Mouse (Mus musculus): ENCODE measurements at regions not wholly inside any gene's neighbourhood (a gene's known extent, or its start where the extent isn't known, plus 50 kb on each side); places are given as distances from the start of the nearest gene placed in this dataset.

GRCm38 (mm10) chr5:106113186-106113585 is 236.8 kb downstream of the Zfp326 start:
- no peak overlapping the region for H3K4me3 ChIP-seq (replicated peaks)
- H3K27ac ChIP-seq = no peak overlapping the region
- peaks cover 4% of the 10 kb centered on the region; the same call in 1 of the 2 replicates for H3K27me3 ChIP-seq
- no peak for ATAC-seq (ENCODE audit: insufficient number of reproducible peaks, insufficient read depth, low FRiP score, low TSS enrichment, low read depth)
- WGBS = 88% methylated on average over 3 of the region's 3 CpGs
- no peaks in the 10 kb centered on the region; the same call in 1 of the 2 replicates for H3K4me1 ChIP-seq (replicated peaks)
- no peaks in the 10 kb centered on the region for H3K9me3 ChIP-seq
- no peak overlapping the region for H3K4me2 ChIP-seq
- no peaks in the 10 kb centered on the region for H3K36me3 ChIP-seq
- no peak overlapping the region for H3K9ac ChIP-seq (replicated peaks)

GRCm38 (mm10) chr5:106108474-106108971 is 232.2 kb downstream of the Zfp326 start:
- H3K4me3 ChIP-seq (replicated peaks) = no peak overlapping the region
- no peak overlapping the region for H3K27ac ChIP-seq
- 84% methylated on average over 8 of the region's 8 CpGs for WGBS
- H3K9me3 ChIP-seq = no peaks in the 10 kb centered on the region
- H3K36me3 ChIP-seq = no peaks in the 10 kb centered on the region
- no peak for ATAC-seq (ENCODE audit: insufficient number of reproducible peaks, insufficient read depth, low FRiP score, low TSS enrichment, low read depth)
- no peak overlapping the region for H3K4me2 ChIP-seq
- no peaks in the 10 kb centered on the region for H3K4me1 ChIP-seq (replicated peaks)
- no peaks in the 10 kb centered on the region for H3K27me3 ChIP-seq
- no peak overlapping the region for H3K9ac ChIP-seq (replicated peaks)

GRCm38 (mm10) chr5:106102255-106102654 is 225.9 kb downstream of the Zfp326 start:
- Histone ChIP-seq H3K27ac (no peak overlapping the region), H3K4me2 (no peak overlapping the region), H3K27me3 (no peaks in the 10 kb centered on the region), H3K4me1 (replicated peaks) (peaks cover 7% of the 10 kb centered on the region), H3K9ac (replicated peaks) (no peak overlapping the region), H3K36me3 (no peaks in the 10 kb centered on the region), H3K4me3 (replicated peaks) (no peak overlapping the region), H3K9me3 (no peaks in the 10 kb centered on the region)
- WGBS = 85% methylated on average over 4 of the region's 4 CpGs
- no peak for ATAC-seq (ENCODE audit: insufficient number of reproducible peaks, insufficient read depth, low FRiP score, low TSS enrichment, low read depth)

- Histone ChIP-seq H3K27ac (no peak overlapping the region), H3K4me3 (replicated peaks) (no peak overlapping the region), H3K36me3 (no peaks in the 10 kb centered on the region), H3K27me3 (no peaks in the 10 kb centered on the region), H3K4me1 (replicated peaks) (peaks cover 14% of the 10 kb centered on the region), H3K9ac (replicated peaks) (no peak overlapping the region), H3K9me3 (no peaks in the 10 kb centered on the region), H3K4me2 (no peak overlapping the region)
- ATAC-seq (ENCODE audit: insufficient number of reproducible peaks, insufficient read depth, low FRiP score, low TSS enrichment, low read depth) = no peak
- 91% methylated on average over 8 of the region's 8 CpGs for WGBS
Measured at GRCm38 (mm10) chr5:106098887-106099286, 222.5 kb downstream of the Zfp326 start.

- Histone ChIP-seq H3K4me3 (replicated peaks) (no peak overlapping the region), H3K4me1 (replicated peaks) (peaks cover 5% of the 10 kb centered on the region; the same call in 1 of the 2 replicates), H3K27ac (no peak overlapping the region), H3K4me2 (no peak overlapping the region; the same call in 1 of the 2 replicates), H3K9ac (replicated peaks) (no peak overlapping the region), H3K9me3 (peaks cover 9% of the 10 kb centered on the region), H3K36me3 (no peaks in the 10 kb centered on the region), H3K27me3 (no peaks in the 10 kb centered on the region; the same call in 1 of the 2 replicates)
- WGBS = 41% methylated on average over 7 of the region's 7 CpGs
- ATAC-seq (ENCODE audit: insufficient number of reproducible peaks, insufficient read depth, low FRiP score, low TSS enrichment, low read depth) = no peak
Measured at GRCm38 (mm10) chr5:106089332-106089731, 213.0 kb downstream of the Zfp326 start.

- H3K4me2 ChIP-seq = no peak overlapping the region
- H3K4me3 ChIP-seq (replicated peaks) = no peak overlapping the region
- ATAC-seq (ENCODE audit: insufficient number of reproducible peaks, insufficient read depth, low FRiP score, low TSS enrichment, low read depth) = no peak
- no peak overlapping the region for H3K27ac ChIP-seq
- H3K36me3 ChIP-seq = no peaks in the 10 kb centered on the region
- H3K9ac ChIP-seq (replicated peaks) = no peak overlapping the region
- peaks cover 5% of the 10 kb centered on the region; the same call in 1 of the 2 replicates for H3K4me1 ChIP-seq (replicated peaks)
- H3K9me3 ChIP-seq = peaks cover 9% of the 10 kb centered on the region
- WGBS = 68% methylated on average over 5 of the region's 5 CpGs
- no peaks in the 10 kb centered on the region; the same call in 1 of the 2 replicates for H3K27me3 ChIP-seq
Measured at GRCm38 (mm10) chr5:106088478-106089185, 212.3 kb downstream of the Zfp326 start.

- Histone ChIP-seq H3K9me3 (peaks cover 9% of the 10 kb centered on the region), H3K9ac (replicated peaks) (no peak overlapping the region), H3K36me3 (no peaks in the 10 kb centered on the region), H3K27ac (no peak overlapping the region), H3K4me3 (replicated peaks) (no peak overlapping the region), H3K4me1 (replicated peaks) (no peaks in the 10 kb centered on the region), H3K27me3 (no peaks in the 10 kb centered on the region), H3K4me2 (no peak overlapping the region)
- no peak for ATAC-seq (ENCODE audit: insufficient number of reproducible peaks, insufficient read depth, low FRiP score, low TSS enrichment, low read depth)
- WGBS = 67% methylated on average over 4 of the region's 4 CpGs
Measured at GRCm38 (mm10) chr5:106083786-106084185, 207.4 kb downstream of the Zfp326 start.

- H3K4me1 ChIP-seq (replicated peaks) = no peaks in the 10 kb centered on the region
- H3K4me3 ChIP-seq (replicated peaks) = no peak overlapping the region
- 64% methylated on average over 7 of the region's 7 CpGs for WGBS
- peaks cover 8% of the 10 kb centered on the region for H3K9me3 ChIP-seq
- no peak overlapping the region for H3K4me2 ChIP-seq
- no peaks in the 10 kb centered on the region for H3K36me3 ChIP-seq
- ATAC-seq (ENCODE audit: insufficient number of reproducible peaks, insufficient read depth, low FRiP score, low TSS enrichment, low read depth) = no peak
- H3K9ac ChIP-seq (replicated peaks) = no peak overlapping the region
- H3K27me3 ChIP-seq = no peaks in the 10 kb centered on the region
- H3K27ac ChIP-seq = no peak overlapping the region
Measured at GRCm38 (mm10) chr5:106082891-106083290, 206.5 kb downstream of the Zfp326 start.

- H3K27me3 ChIP-seq = no peaks in the 10 kb centered on the region
- H3K4me2 ChIP-seq = no peak overlapping the region
- H3K9ac ChIP-seq (replicated peaks) = no peak overlapping the region
- ATAC-seq (ENCODE audit: insufficient number of reproducible peaks, insufficient read depth, low FRiP score, low TSS enrichment, low read depth) = no peak
- WGBS = 90% methylated on average over 9 of the region's 9 CpGs
- H3K36me3 ChIP-seq = no peaks in the 10 kb centered on the region
- no peaks in the 10 kb centered on the region for H3K4me1 ChIP-seq (replicated peaks)
- H3K27ac ChIP-seq = no peak overlapping the region
- H3K4me3 ChIP-seq (replicated peaks) = no peak overlapping the region
- H3K9me3 ChIP-seq = peaks cover 12% of the 10 kb centered on the region
Measured at GRCm38 (mm10) chr5:106067124-106067551, 190.8 kb downstream of the Zfp326 start.

GRCm38 (mm10) chr5:106066706-106067105 is 190.3 kb downstream of the Zfp326 start:
- Histone ChIP-seq H3K27ac (no peak overlapping the region), H3K27me3 (no peaks in the 10 kb centered on the region), H3K9me3 (peaks cover 12% of the 10 kb centered on the region), H3K4me3 (replicated peaks) (no peak overlapping the region), H3K4me2 (no peak overlapping the region), H3K4me1 (replicated peaks) (no peaks in the 10 kb centered on the region), H3K36me3 (no peaks in the 10 kb centered on the region), H3K9ac (replicated peaks) (no peak overlapping the region)
- no peak for ATAC-seq (ENCODE audit: insufficient number of reproducible peaks, insufficient read depth, low FRiP score, low TSS enrichment, low read depth)

GRCm38 (mm10) chr5:106064366-106064765 is 188.0 kb downstream of the Zfp326 start:
- no peak for ATAC-seq (ENCODE audit: insufficient number of reproducible peaks, insufficient read depth, low FRiP score, low TSS enrichment, low read depth)
- Histone ChIP-seq H3K4me2 (no peak overlapping the region), H3K4me1 (replicated peaks) (no peaks in the 10 kb centered on the region), H3K27me3 (no peaks in the 10 kb centered on the region), H3K4me3 (replicated peaks) (no peak overlapping the region), H3K9me3 (peaks cover 12% of the 10 kb centered on the region), H3K9ac (replicated peaks) (no peak overlapping the region), H3K27ac (no peak overlapping the region), H3K36me3 (no peaks in the 10 kb centered on the region)
- WGBS = 87% methylated on average over 7 of the region's 7 CpGs

GRCm38 (mm10) chr5:106062926-106063325 is 186.6 kb downstream of the Zfp326 start:
- no peaks in the 10 kb centered on the region for H3K27me3 ChIP-seq
- ATAC-seq (ENCODE audit: insufficient number of reproducible peaks, insufficient read depth, low FRiP score, low TSS enrichment, low read depth) = no peak
- H3K4me3 ChIP-seq (replicated peaks) = no peak overlapping the region
- no peak overlapping the region for H3K9ac ChIP-seq (replicated peaks)
- no peak overlapping the region for H3K4me2 ChIP-seq
- no peaks in the 10 kb centered on the region for H3K4me1 ChIP-seq (replicated peaks)
- 74% methylated on average over 6 of the region's 6 CpGs for WGBS
- no peaks in the 10 kb centered on the region for H3K36me3 ChIP-seq
- no peak overlapping the region for H3K27ac ChIP-seq
- H3K9me3 ChIP-seq = peaks cover 12% of the 10 kb centered on the region

Data from limb, embryonic 12.5 days (tissue).